Mouse (Mus musculus): ENCODE measurements at regions not wholly inside any gene's neighbourhood (a gene's known extent, or its start where the extent isn't known, plus 50 kb on each side); places are given as distances from the start of the nearest gene placed in this dataset.

GRCm38 (mm10) chr3:52929827-52930605 lies 87.0 kb downstream of the Cog6 start:
- no peak for DNase-seq (ENCODE audit: low read depth, low spot score)

GRCm38 (mm10) chr3:52927361-52927841 lies 89.6 kb downstream of the Cog6 start:
- DNase-seq (ENCODE audit: low read depth, low spot score), result no peak

GRCm38 (mm10) chr3:52926549-52926948 lies 90.5 kb downstream of the Cog6 start:
- no peak for DNase-seq (ENCODE audit: low read depth, low spot score)

GRCm38 (mm10) chr3:52925223-52925622 lies 91.8 kb downstream of the Cog6 start:
- no peak for DNase-seq (ENCODE audit: low read depth, low spot score)

- DNase-seq (ENCODE audit: low read depth, low spot score), result no peak
Measured at GRCm38 (mm10) chr3:52924631-52925030, 92.4 kb downstream of the Cog6 start.

GRCm38 (mm10) chr3:52923824-52924559 lies 93.0 kb downstream of the Cog6 start:
- DNase-seq (ENCODE audit: low read depth, low spot score), result no peak

GRCm38 (mm10) chr3:52922411-52922810 lies 94.6 kb downstream of the Cog6 start:
- DNase-seq (ENCODE audit: low read depth, low spot score), result no peak

- DNase-seq (ENCODE audit: low read depth, low spot score), result no peak
Measured at GRCm38 (mm10) chr3:52906823-52907564, 110.0 kb downstream of the Cog6 start.

- no peak for DNase-seq (ENCODE audit: low read depth, low spot score)
Measured at GRCm38 (mm10) chr3:52904028-52904427, 113.0 kb downstream of the Cog6 start.

GRCm38 (mm10) chr3:52897665-52898064 lies 119.4 kb downstream of the Cog6 start:
- DNase-seq (ENCODE audit: low read depth, low spot score), result no peak

- no peak for DNase-seq (ENCODE audit: low read depth, low spot score)
Measured at GRCm38 (mm10) chr3:52896462-52896861, 120.6 kb downstream of the Cog6 start.

- no peak for DNase-seq (ENCODE audit: low read depth, low spot score)
Measured at GRCm38 (mm10) chr3:52895751-52896150, 121.3 kb downstream of the Cog6 start.

- no peak for DNase-seq (ENCODE audit: low read depth, low spot score)
Measured at GRCm38 (mm10) chr3:52894812-52895211, 122.2 kb downstream of the Cog6 start.

- no peak for DNase-seq (ENCODE audit: low read depth, low spot score)
Measured at GRCm38 (mm10) chr3:52889156-52889715, 127.8 kb downstream of the Cog6 start.

GRCm38 (mm10) chr3:52881981-52882380 lies 135.1 kb downstream of the Cog6 start:
- no peak for DNase-seq (ENCODE audit: low read depth, low spot score)

- DNase-seq (ENCODE audit: low read depth, low spot score), result no peak
Measured at GRCm38 (mm10) chr3:52881139-52881538, 135.9 kb downstream of the Cog6 start.

GRCm38 (mm10) chr3:52879700-52880099 lies 137.3 kb downstream of the Cog6 start:
- no peak for DNase-seq (ENCODE audit: low read depth, low spot score)

GRCm38 (mm10) chr3:52878334-52878733 lies 138.7 kb downstream of the Cog6 start:
- no peak for DNase-seq (ENCODE audit: low read depth, low spot score)

- DNase-seq (ENCODE audit: low read depth, low spot score), result no peak
Measured at GRCm38 (mm10) chr3:52872260-52872659, 144.8 kb downstream of the Cog6 start.

- DNase-seq (ENCODE audit: low read depth, low spot score), result no peak
Measured at GRCm38 (mm10) chr3:52863146-52863849, 153.7 kb downstream of the Cog6 start.

GRCm38 (mm10) chr3:52862026-52862425 lies 155.0 kb downstream of the Cog6 start:
- DNase-seq (ENCODE audit: low read depth, low spot score), result no peak

All from brain, embryonic 18.5 days (tissue).